Mouse (Mus musculus) cerebellum, postnatal 14 days (tissue): ENCODE measurements at regions not wholly inside any gene's neighbourhood (a gene's known extent, or its start where the extent isn't known, plus 50 kb on each side); places are given as distances from the start of the nearest gene placed in this dataset.

Source experiments
- DNase-seq, 2 experiments: peaks; one replicate each; pipeline ENCODE4 v3.0.0; 2021; ENCODE audit warnings: mixed read lengths in 2 of 2

- DNase-seq = peak in 1 of 2 experiments; percentile 4
These were observed 146.1 kb downstream of the Efcab1 start for GRCm38 (mm10) chr16:15052389-15052923.

GRCm38 (mm10) chr16:15052924-15053793 lies 146.8 kb downstream of the Efcab1 start:
- DNase-seq = peak; percentile 62 to 70

- DNase-seq = no peak
These were observed 147.4 kb downstream of the Efcab1 start for GRCm38 (mm10) chr16:15053840-15054239.

GRCm38 (mm10) chr16:15054306-15055001 lies 148.0 kb downstream of the Efcab1 start:
- no peak for DNase-seq

- peak; percentile 44 for DNase-seq
These were observed 149.3 kb downstream of the Efcab1 start for GRCm38 (mm10) chr16:15055697-15056096.

GRCm38 (mm10) chr16:15070485-15070960 lies 164.1 kb downstream of the Efcab1 start:
- DNase-seq = no peak

- no peak for DNase-seq
These were observed 168.0 kb downstream of the Efcab1 start for GRCm38 (mm10) chr16:15074407-15074806.

- no peak for DNase-seq
These were observed 177.3 kb downstream of the Efcab1 start for GRCm38 (mm10) chr16:15083692-15084091.

GRCm38 (mm10) chr16:15084147-15084752 lies 177.8 kb downstream of the Efcab1 start:
- peak in 1 of 2 experiments; percentile 3 for DNase-seq

GRCm38 (mm10) chr16:15084753-15085728 lies 178.6 kb downstream of the Efcab1 start:
- peak; percentile 5 to 7 for DNase-seq

- DNase-seq = no peak
These were observed 180.2 kb downstream of the Efcab1 start for GRCm38 (mm10) chr16:15086556-15086955.

- no peak for DNase-seq
These were observed 197.5 kb downstream of the Efcab1 start for GRCm38 (mm10) chr16:15103938-15104337.

GRCm38 (mm10) chr16:15107234-15107633 lies 200.8 kb downstream of the Efcab1 start:
- no peak for DNase-seq

GRCm38 (mm10) chr16:15113131-15113530 lies 204.1 kb upstream of the Gm21897 start:
- DNase-seq = no peak

GRCm38 (mm10) chr16:15113989-15114556 lies 203.2 kb upstream of the Gm21897 start:
- DNase-seq = no peak

- no peak for DNase-seq
These were observed 202.6 kb upstream of the Gm21897 start for GRCm38 (mm10) chr16:15114574-15115230.

GRCm38 (mm10) chr16:15115386-15115785 lies 201.9 kb upstream of the Gm21897 start:
- DNase-seq = no peak

- peak; percentile 15 to 52 for DNase-seq
These were observed 197.5 kb upstream of the Gm21897 start for GRCm38 (mm10) chr16:15119799-15120198.

- no peak for DNase-seq
These were observed 188.3 kb upstream of the Gm21897 start for GRCm38 (mm10) chr16:15128996-15129395.

- no peak for DNase-seq
These were observed 187.5 kb upstream of the Gm21897 start for GRCm38 (mm10) chr16:15129806-15130205.

- no peak for DNase-seq
These were observed 159.4 kb upstream of the Gm21897 start for GRCm38 (mm10) chr16:15157852-15158251.
